Mouse (Mus musculus) common myeloid progenitor, adult 5-6 weeks (primary cell): ENCODE measurements around the gene Vwa3b. TPM values are rescaled to one million over a fixed set of nuclear protein-coding genes. Genes with fewer than 3 reads are reported as not detected.

Experiments
- ATAC-seq: replicated peaks from 2 replicates; pipeline ENCODE4 v1.8.0; 2016; ENCODE audit warnings: low read depth, mild to moderate bottlenecking, moderate TSS enrichment, inconsistent platforms; ENCODE audit not compliant: poor library complexity, severe bottlenecking
- total RNA-seq: library from RNA; stranded (forward); fragments of 200-1000, 187-1606 nt; gene quantifications from 2 replicates; pipeline ENCODE4 v1.2.3, GENCODE M21; 2017

Gene Vwa3b
- not detected in 2 replicates for total RNA-seq

- ATAC-seq, result no peak
Measured at GRCm38 (mm10) chr1:37025962-37026686, at the start of gene Vwa3b. Gene Vwa3b, plus strand, starts transcription at chr1:37026596.

- no peak for ATAC-seq
Measured at GRCm38 (mm10) chr1:36976770-36977169, 49.6 kb upstream of the Vwa3b start.

- no peak for ATAC-seq
Measured at GRCm38 (mm10) chr1:36982191-36982961, 44.0 kb upstream of the Vwa3b start.

GRCm38 (mm10) chr1:36983754-36984153, 42.6 kb upstream of the Vwa3b start:
- ATAC-seq, result no peak

GRCm38 (mm10) chr1:36984406-36984805, 42.0 kb upstream of the Vwa3b start:
- ATAC-seq, result no peak

GRCm38 (mm10) chr1:36985896-36986295, 40.5 kb upstream of the Vwa3b start:
- ATAC-seq, result no peak

GRCm38 (mm10) chr1:36986396-36987160, 39.8 kb upstream of the Vwa3b start:
- no peak for ATAC-seq

- peak; percentile 76 for ATAC-seq
Measured at GRCm38 (mm10) chr1:36987172-36988148, 38.9 kb upstream of the Vwa3b start.

GRCm38 (mm10) chr1:36988161-36988560, 38.2 kb upstream of the Vwa3b start:
- no peak for ATAC-seq

GRCm38 (mm10) chr1:36988561-36988960, 37.8 kb upstream of the Vwa3b start:
- ATAC-seq, result no peak

GRCm38 (mm10) chr1:36994296-36994695, 32.1 kb upstream of the Vwa3b start:
- no peak for ATAC-seq

- ATAC-seq, result no peak
Measured at GRCm38 (mm10) chr1:36995760-36996159, 30.6 kb upstream of the Vwa3b start.

- ATAC-seq, result no peak
Measured at GRCm38 (mm10) chr1:36996561-36997213, 29.7 kb upstream of the Vwa3b start.

- ATAC-seq, result peak; percentile 83
Measured at GRCm38 (mm10) chr1:37000307-37000706, 26.1 kb upstream of the Vwa3b start.

GRCm38 (mm10) chr1:37001636-37002315, 24.6 kb upstream of the Vwa3b start:
- ATAC-seq, result no peak

GRCm38 (mm10) chr1:37002316-37003008, 23.9 kb upstream of the Vwa3b start:
- no peak for ATAC-seq

- ATAC-seq, result no peak
Measured at GRCm38 (mm10) chr1:37004533-37004932, 21.9 kb upstream of the Vwa3b start.

- ATAC-seq, result no peak
Measured at GRCm38 (mm10) chr1:37005036-37005435, 21.4 kb upstream of the Vwa3b start.
